Mouse (Mus musculus) ES-E14 (cell line): Measurements from ENCODE around the gene Ctse. TPM values are rescaled to one million over a fixed set of nuclear protein-coding genes. Genes with fewer than 3 reads are reported as not detected.

ENCODE experiments used
- DNase-seq: peaks from one replicate; pipeline ENCODE4 v3.0.0-alpha.2; 2013; ENCODE audit warnings: low read depth, low spot score
- H3K27ac ChIP-seq: 2 replicates; pipeline ENCODE4 v1.5.1; 2012; ENCODE audit warnings: low read depth, mild to moderate bottlenecking, low read length, moderate library complexity, mixed read lengths; ENCODE audit not compliant: poor library complexity, insufficient read depth, severe bottlenecking
- H3K36me3 ChIP-seq: 2 replicates; pipeline ENCODE4 v1.6.1; 2012; ENCODE audit warnings: mild to moderate bottlenecking, low read length, moderate library complexity, mixed read lengths; ENCODE audit not compliant: control insufficient read depth, poor library complexity, insufficient read depth, severe bottlenecking
- H3K4me1 ChIP-seq, 2 experiments: fragments of 150-350 bp in 1 of 2; sonication (generic) in 1 of 2; 2 replicates each; pipeline ENCODE4 v1.6.1; 2012; ENCODE audit warnings: low read length in 2 of 2, mild to moderate bottlenecking in 1 of 2, mixed read lengths in 1 of 2; ENCODE audit not compliant: control insufficient read depth in 2 of 2, insufficient read depth in 2 of 2, poor library complexity in 1 of 2
- H3K4me3 ChIP-seq, 2 experiments: fragments of 150-350 bp in 1 of 2; sonication (generic) in 1 of 2; 2 replicates each; pipeline ENCODE4 v1.5.1; 2012; ENCODE audit warnings: low read length in 2 of 2, low read depth in 1 of 2, mild to moderate bottlenecking in 1 of 2, mixed read lengths in 1 of 2; ENCODE audit not compliant: insufficient read depth in 1 of 2, poor library complexity in 1 of 2, severe bottlenecking in 1 of 2
- H3K9ac ChIP-seq: 2 replicates; pipeline ENCODE4 v1.6.1; 2012; ENCODE audit warnings: low read depth, mild to moderate bottlenecking, low read length, mixed read lengths; ENCODE audit not compliant: poor library complexity, insufficient read depth, severe bottlenecking
- H3K9me3 ChIP-seq: fragments of 150-350 bp; sonication (generic); 2 replicates; pipeline ENCODE4 v1.6.1; 2012; ENCODE audit warnings: low read depth, mild to moderate bottlenecking, low read length; ENCODE audit not compliant: control insufficient read depth, insufficient read depth
- CHD2 ChIP-seq: IDR thresholded peaks from 2 replicates; pipeline ENCODE4 v1.6.1; 2014; ENCODE audit warnings: mild to moderate bottlenecking, low read depth, low read length, inconsistent platforms
- HCFC1 ChIP-seq: IDR thresholded peaks from 2 replicates; pipeline ENCODE4 v1.6.1; 2012; ENCODE audit warnings: low read length, inconsistent platforms, borderline replicate concordance; ENCODE audit not compliant: insufficient read depth
- MAFK ChIP-seq: IDR thresholded peaks from 2 replicates; pipeline ENCODE4 v1.6.1; 2014; ENCODE audit warnings: mild to moderate bottlenecking, low read depth, low read length, inconsistent platforms; ENCODE audit not compliant: insufficient read depth
- ZC3H11A ChIP-seq: IDR thresholded peaks from 2 replicates; pipeline ENCODE4 v1.6.1; 2012; ENCODE audit warnings: low read depth, mild to moderate bottlenecking, inconsistent platforms, low read length, borderline replicate concordance
- ZNF384 ChIP-seq: IDR thresholded peaks from 2 replicates; pipeline ENCODE4 v1.6.1; 2012; ENCODE audit warnings: low read depth, low read length, inconsistent platforms
- in situ Hi-C, 2 experiments: fragments of 600-800 bp; cut with MboI; formaldehyde crosslinking; loops; one replicate each; pipeline ENCODE4 v1.15.1; 2025; ENCODE audit warnings: low sequenced_read_pairs in 2 of 2, inconsistent platforms in 1 of 2; ENCODE audit not compliant: unreplicated experiment in 2 of 2
- total RNA-seq: library from RNA; depleted of rRNA; stranded (reverse); fragments of 300-350 nt; gene quantifications from 2 replicates; pipeline ENCODE4 v1.2.3, GENCODE M21; 2012

The Ctse gene
- total RNA-seq, 1 experiment = not detected

GRCm38 (mm10) chr1:131638541-131639421, 675 bp downstream of the Ctse start:
- no peaks in the 10 kb centered on the region for H3K4me1 ChIP-seq
- H3K9me3 ChIP-seq = no peaks in the 10 kb centered on the region
- no peak for DNase-seq
- no peak overlapping the region for H3K27ac ChIP-seq
- H3K36me3 ChIP-seq = no peaks in the 10 kb centered on the region
- in situ Hi-C loops = no loop called here
- H3K9ac ChIP-seq = no peak overlapping the region
- H3K4me3 ChIP-seq = no peak overlapping the region
- TF ChIP-seq MAFK (no peak), HCFC1 (no peak), ZNF384 (no peak), ZC3H11A (no peak), CHD2 (no peak)

- no peak for DNase-seq
- no peak overlapping the region for H3K4me3 ChIP-seq
- no peak for TF ChIP-seq ZNF384
- TF ChIP-seq ZC3H11A = no peak
- no peak for TF ChIP-seq CHD2
- no peak for TF ChIP-seq MAFK
- TF ChIP-seq HCFC1 = no peak
Measured at GRCm38 (mm10) chr1:131640062-131640461, 2.0 kb downstream of the Ctse start.

GRCm38 (mm10) chr1:131641565-131641964, 3.5 kb downstream of the Ctse start:
- no peak for DNase-seq
- H3K27ac ChIP-seq = no peak overlapping the region
- no peaks in the 10 kb centered on the region for H3K9me3 ChIP-seq
- no peaks in the 10 kb centered on the region for H3K36me3 ChIP-seq
- no peaks in the 10 kb centered on the region for H3K4me1 ChIP-seq
- in situ Hi-C loops = no loop called here
- no peak for TF ChIP-seq MAFK
- no peak for TF ChIP-seq ZNF384
- no peak for TF ChIP-seq CHD2
- no peak for TF ChIP-seq HCFC1
- TF ChIP-seq ZC3H11A = no peak
- no peak overlapping the region for H3K4me3 ChIP-seq
- no peak overlapping the region for H3K9ac ChIP-seq

More at GRCm38 (mm10) chr1:131640062-131640461, 2.0 kb downstream of the Ctse start:
- Histone ChIP-seq H3K9ac (no peak overlapping the region), H3K4me1 (no peaks in the 10 kb centered on the region), H3K9me3 (no peaks in the 10 kb centered on the region), H3K27ac (no peak overlapping the region), H3K36me3 (no peaks in the 10 kb centered on the region)
- in situ Hi-C loops = no loop called here

- no peak overlapping the region for H3K9ac ChIP-seq
- TF ChIP-seq ZNF384 (no peak), ZC3H11A (no peak), CHD2 (no peak), HCFC1 (no peak), MAFK (no peak)
- DNase-seq = no peak
- H3K4me1 ChIP-seq = no peaks in the 10 kb centered on the region
- H3K4me3 ChIP-seq = no peak overlapping the region
- in situ Hi-C loops = no loop called here
- H3K36me3 ChIP-seq = no peaks in the 10 kb centered on the region
- no peak overlapping the region for H3K27ac ChIP-seq
- no peaks in the 10 kb centered on the region for H3K9me3 ChIP-seq
Measured at GRCm38 (mm10) chr1:131642251-131642650, 4.1 kb downstream of the Ctse start.
